Mouse (Mus musculus) heart, postnatal 0 days (tissue): ENCODE measurements around the gene Gm44511. TPM values are rescaled to one million over a fixed set of nuclear protein-coding genes. Genes with fewer than 3 reads are reported as not detected.
A peak's percentile ranks its signal among the peaks of the same experiment; 100 is the strongest.

ENCODE experiments used
- ATAC-seq: fragments of 200-750 bp; cut with Nextera tagmentation; 2 replicates; pipeline ENCODE4 v1.8.0; 2017; ENCODE audit warnings: low read depth, moderate number of reproducible peaks, moderate library complexity; ENCODE audit not compliant: insufficient read depth
- DNase-seq: peaks from one replicate; pipeline ENCODE4 v3.0.0-alpha.2; 2016; ENCODE audit warnings: low spot score
- H3K27ac ChIP-seq: fragments of 300-500 bp; sonication (generic); 2 replicates; pipeline ENCODE4 v1.5.1; 2014; ENCODE audit warnings: low read depth, mild to moderate bottlenecking
- H3K27me3 ChIP-seq: fragments of 300-500 bp; sonication (generic); 2 replicates; pipeline ENCODE4 v1.6.1; 2014; ENCODE audit warnings: low read length, mixed read lengths; ENCODE audit not compliant: control insufficient read depth, insufficient read depth
- H3K36me3 ChIP-seq: fragments of 300-500 bp; sonication (generic); replicated peaks from 2 replicates; pipeline ENCODE4 v1.6.1; 2014; ENCODE audit warnings: low read length, mixed read lengths; ENCODE audit not compliant: control insufficient read depth, insufficient read depth
- H3K4me1 ChIP-seq: fragments of 300-500 bp; sonication (generic); 2 replicates; pipeline ENCODE4 v1.6.1; 2014; ENCODE audit warnings: antibody characterized with exemption; ENCODE audit not compliant: control insufficient read depth, insufficient read depth
- H3K4me2 ChIP-seq: fragments of 300-500 bp; sonication (generic); 2 replicates; pipeline ENCODE4 v1.6.1; 2014; ENCODE audit warnings: low read depth, mild to moderate bottlenecking, low read length, moderate library complexity
- H3K4me3 ChIP-seq: fragments of 300-500 bp; sonication (generic); 2 replicates; pipeline ENCODE4 v1.5.1; 2014; ENCODE audit warnings: low read depth, low read length
- H3K9ac ChIP-seq: fragments of 300-500 bp; sonication (generic); replicated peaks from 2 replicates; pipeline ENCODE4 v1.6.1; 2014; ENCODE audit warnings: low read depth, low read length, mixed read lengths
- H3K9me3 ChIP-seq: fragments of 300-500 bp; sonication (generic); replicated peaks from 2 replicates; pipeline ENCODE4 v1.6.1; 2016; ENCODE audit warnings: low read length; ENCODE audit not compliant: control insufficient read depth
- CTCF ChIP-seq: IDR thresholded peaks from 2 replicates; pipeline ENCODE4 v1.5.1; 2016; ENCODE audit warnings: antibody characterized with exemption, control low read depth, low read depth
- EP300 ChIP-seq: IDR thresholded peaks from 2 replicates; pipeline ENCODE4 v1.6.1; 2016; ENCODE audit warnings: antibody characterized with exemption, low read depth
- WGBS: fragments of 180-500 bp; shearing (Covaris S2); extraction: QIAGEN DNeasy Blood & Tissue Kit; methylation state at CpG from one replicate; pipeline ENCODE4 v1.1.7; 2014; 5-methylcytosine and 5-hydroxymethylcytosine counted together
- polyA plus RNA-seq: library from polyadenylated mRNA; unstranded; fragments of >200 nt; fragmentation: Nextera tagmentation; extraction: Ambion mirVana; gene quantifications from 2 replicates; pipeline ENCODE4 v1.2.1, GENCODE M21; 2015
- total RNA-seq: library from RNA; depleted of rRNA; stranded (reverse); fragments of >200 nt; gene quantifications from 2 replicates; pipeline ENCODE4 v1.2.3, GENCODE M21; 2014; ENCODE audit warnings: low replicate concordance

The Gm44511 gene
- total and polyA plus RNA-seq, 2 experiments from 2014 or later = not detected

GRCm38 (mm10) chr6:128850671-128851070 lies 24.6 kb upstream of the Gm44511 start:
- WGBS = 8% methylated on average over 2 of the region's 2 CpGs
- Histone ChIP-seq H3K9ac (no peak overlapping the region), H3K36me3 (no peaks in the 10 kb centered on the region), H3K9me3 (no peaks in the 10 kb centered on the region), H3K4me2 (no peak overlapping the region), H3K27me3 (no peaks in the 10 kb centered on the region), H3K4me3 (no peak overlapping the region), H3K4me1 (peaks cover 3% of the 10 kb centered on the region; the same call in 1 of the 2 replicates), H3K27ac (no peak overlapping the region; the same call in 1 of the 2 replicates)
- ATAC-seq = no peak
- DNase-seq = no peak
- TF ChIP-seq EP300 = no peak
- no peak for TF ChIP-seq CTCF

DNA sequence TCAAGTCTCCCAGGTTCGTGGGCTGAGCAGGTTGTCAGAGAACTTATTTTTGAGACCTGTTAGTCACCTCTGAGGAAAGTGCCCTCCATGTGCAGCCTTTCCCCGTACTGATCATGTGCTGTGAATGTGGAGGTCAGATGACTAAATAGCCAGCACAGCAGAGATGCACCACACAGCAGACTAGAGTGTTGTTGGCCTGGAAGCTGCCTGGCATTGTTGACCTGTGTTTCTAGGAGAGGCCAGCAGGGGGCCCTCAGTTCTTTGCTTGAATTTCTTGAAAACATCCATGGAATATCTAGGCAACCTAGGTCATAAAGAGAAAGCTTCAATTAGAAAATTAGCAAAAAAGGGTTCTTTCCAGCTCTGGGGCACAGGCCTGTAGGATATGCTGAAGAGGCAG lies 23.8 kb upstream of the Gm44511 start:
- peak; percentile 65 for TF ChIP-seq CTCF
- TF ChIP-seq EP300 = no peak
- no peaks in the 10 kb centered on the region for H3K27me3 ChIP-seq
- 56% methylated on average over 2 of the region's 2 CpGs for WGBS
- H3K9me3 ChIP-seq = no peaks in the 10 kb centered on the region
- DNase-seq (peak; percentile 45), ATAC-seq (0 out of 2 replicates have a peak, but pooled peaks have one; percentile 17)
- peaks cover 3% of the 10 kb centered on the region; the same call in 1 of the 2 replicates for H3K4me1 ChIP-seq
- H3K36me3 ChIP-seq = no peaks in the 10 kb centered on the region
- H3K4me2 ChIP-seq = no peak overlapping the region
- H3K9ac ChIP-seq = no peak overlapping the region
- H3K27ac ChIP-seq = no peak overlapping the region
- no peak overlapping the region for H3K4me3 ChIP-seq

- Histone ChIP-seq H3K36me3 (no peaks in the 10 kb centered on the region), H3K27me3 (no peaks in the 10 kb centered on the region), H3K27ac (no peak overlapping the region), H3K9ac (no peak overlapping the region), H3K4me3 (no peak overlapping the region), H3K4me1 (peaks cover 9% of the 10 kb centered on the region), H3K9me3 (no peaks in the 10 kb centered on the region), H3K4me2 (no peak overlapping the region)
- no peak for TF ChIP-seq EP300
- TF ChIP-seq CTCF = no peak
- WGBS = 88% methylated on average over 4 of the region's 4 CpGs
- ATAC-seq = no peak
- DNase-seq = no peak
These were observed 21.3 kb upstream of the Gm44511 start for GRCm38 (mm10) chr6:128847401-128847800.

GRCm38 (mm10) chr6:128845998-128846542 lies 20.0 kb upstream of the Gm44511 start:
- Histone ChIP-seq H3K4me1 (peaks cover 15% of the 10 kb centered on the region), H3K9ac (no peak overlapping the region), H3K27me3 (no peaks in the 10 kb centered on the region), H3K4me3 (no peak overlapping the region), H3K9me3 (no peaks in the 10 kb centered on the region), H3K36me3 (no peaks in the 10 kb centered on the region), H3K4me2 (no peak overlapping the region), H3K27ac (no peak overlapping the region)
- ATAC-seq (no peak), DNase-seq (no peak)
- WGBS = 61% methylated on average over 6 of the region's 9 CpGs
- no peak for TF ChIP-seq CTCF
- TF ChIP-seq EP300 = no peak

DNA sequence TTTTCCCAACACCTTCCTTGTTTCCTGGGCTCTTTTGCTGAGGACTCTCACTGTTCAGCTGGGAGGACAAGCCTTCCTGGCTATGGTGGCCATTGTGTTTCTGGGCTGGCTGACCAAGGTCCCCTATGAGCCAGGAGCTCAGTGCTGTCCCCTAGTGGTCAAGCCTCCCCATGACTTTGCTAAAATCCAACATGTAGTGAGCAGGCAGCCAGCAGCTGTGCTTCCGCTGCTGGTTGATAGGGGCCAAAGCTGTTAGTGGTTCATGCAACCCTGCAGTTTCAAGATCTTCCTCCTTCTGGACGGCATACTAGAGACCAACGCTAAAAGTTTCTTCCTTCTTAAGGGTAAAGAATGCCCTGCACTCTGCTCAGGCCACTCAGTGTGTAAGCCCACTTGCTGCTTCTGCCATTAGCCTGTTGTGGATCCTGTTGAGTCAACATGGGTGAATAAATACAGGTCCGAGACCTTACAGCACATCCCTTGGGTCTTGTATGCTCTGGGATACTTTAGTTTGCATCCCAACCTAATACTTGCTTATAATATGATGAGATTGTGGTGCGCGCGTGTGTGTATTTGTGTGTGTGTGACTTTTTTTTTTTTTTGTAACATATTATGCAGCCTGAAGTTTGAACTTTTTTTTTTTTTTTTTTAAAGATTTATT lies 19.3 kb upstream of the Gm44511 start:
- H3K27ac ChIP-seq = peak overlapping the region; percentile 70; the same call in 1 of the 2 replicates

More for the DNA sequence above, 19.3 kb upstream of the Gm44511 start:
- H3K4me3 ChIP-seq = no peak overlapping the region
- no peaks in the 10 kb centered on the region for H3K9me3 ChIP-seq
- 32% methylated on average over 7 of the region's 7 CpGs for WGBS
- no peak for TF ChIP-seq EP300
- TF ChIP-seq CTCF = peak; percentile 98
- peak; percentile 89 for DNase-seq
- H3K36me3 ChIP-seq = no peaks in the 10 kb centered on the region
- H3K27me3 ChIP-seq = no peaks in the 10 kb centered on the region
- no peak overlapping the region for H3K9ac ChIP-seq
- no peak overlapping the region for H3K4me2 ChIP-seq
- ATAC-seq = peak; percentile 47; the same call in 1 of the 2 replicates
- H3K4me1 ChIP-seq = peaks cover 12% of the 10 kb centered on the region
